Mouse (Mus musculus): ENCODE data around the gene Gm10324. TPM values are rescaled to one million over a fixed set of nuclear protein-coding genes. Genes with fewer than 3 reads are reported as not detected.
"Not testable (repeated sequence)": the region's sequence is repeated elsewhere in the genome, so short reads cannot be mapped to it uniquely, and the experiment has no call there.

Gm10324 gene
- polyA plus RNA-seq (2012; rRNA removed) (not detected in 2 replicates), polyA plus RNA-seq (2014; fragmentation: Nextera tagmentation; extraction: Ambion mirVana) (not detected in 2 replicates)

- not testable (repeated sequence) for H3K27ac ChIP-seq; H3K9me3 ChIP-seq (ENCODE audit: control insufficient read depth, low read length); H3K4me2 ChIP-seq (ENCODE audit: low read depth); ATAC-seq (ENCODE audit: insufficient read depth); DNase-seq (ENCODE audit: low read depth in 3 of 3, low spot score in 3 of 3); H3K4me3 ChIP-seq (ENCODE audit: insufficient read depth in 1 of 2, low read depth in 2 of 2, low read length in 2 of 2); H3K36me3 ChIP-seq (replicated peaks; ENCODE audit: control insufficient read depth, insufficient read depth, low read depth); H3K9ac ChIP-seq (replicated peaks); H3K27me3 ChIP-seq (ENCODE audit: control insufficient read depth, insufficient read depth, low read length); H3K4me1 ChIP-seq (replicated peaks; ENCODE audit: control insufficient read depth in 2 of 2, insufficient read depth in 2 of 2, low read length in 1 of 2)
- WGBS (ENCODE audit: insufficient replicate concordance) = no CpG with 5 or more reads among the region's 2 CpGs
Measured at GRCm38 (mm10) chr13:66119247-66119646, at the start of gene Gm10324. TSS of gene Gm10324 (plus strand) at chr13:66119547.

Other genes with a start within 250 kb of the Gm10324 start
- gene Gm10772, start 108.0 kb downstream of the Gm10324 start, polyA plus RNA-seq (2012; rRNA removed) = not detected in 2 replicates
- gene Gm10772, start 108.0 kb downstream of the Gm10324 start, polyA plus RNA-seq (2014; fragmentation: Nextera tagmentation; extraction: Ambion mirVana) = not detected in 2 replicates